Mouse (Mus musculus) CD4-positive, CD25-positive, alpha-beta regulatory T cell, adult 4 months (primary cell): ENCODE results near the gene Rpl37a. TPM values are rescaled to one million over a fixed set of nuclear protein-coding genes. Genes with fewer than 3 reads are reported as not detected.

ENCODE experiments used
- ATAC-seq: one replicate; pipeline ENCODE4 v1.8.0; 2017
- polyA plus RNA-seq, 2 experiments: library from polyadenylated mRNA; unstranded; fragments of 100-300 nt; shearing (Covaris generic); gene quantifications; one replicate each; pipeline ENCODE4 v1.2.1; 2017

The Rpl37a gene
- polyA plus RNA-seq, 2 experiments from 2014 or later: 2,103 to 2,879 TPM

- ATAC-seq: no peak
Measured at GRCm38 (mm10) chr1:72738946-72739680, 28.0 kb downstream of the Rpl37a start.

GRCm38 (mm10) chr1:72739681-72740063 lies 28.6 kb downstream of the Rpl37a start:
- no peak for ATAC-seq

GRCm38 (mm10) chr1:72741406-72741805 lies 30.3 kb downstream of the Rpl37a start:
- no peak for ATAC-seq

- ATAC-seq: no peak
Measured at GRCm38 (mm10) chr1:72744816-72745506, 33.9 kb downstream of the Rpl37a start.

- ATAC-seq: no peak
Measured at GRCm38 (mm10) chr1:72746382-72746781, 35.3 kb downstream of the Rpl37a start.

GRCm38 (mm10) chr1:72751371-72751781 lies 40.3 kb downstream of the Rpl37a start:
- no peak for ATAC-seq

GRCm38 (mm10) chr1:72753211-72753610 lies 42.1 kb downstream of the Rpl37a start:
- ATAC-seq: no peak

GRCm38 (mm10) chr1:72755227-72755626 lies 44.1 kb downstream of the Rpl37a start:
- no peak for ATAC-seq

GRCm38 (mm10) chr1:72755801-72756200 lies 44.7 kb downstream of the Rpl37a start:
- no peak for ATAC-seq

- no peak for ATAC-seq
Measured at GRCm38 (mm10) chr1:72759758-72760157, 48.7 kb downstream of the Rpl37a start.

Other genes starting within 250 kb of the Rpl37a start
- not detected for gene March4, start 174.4 kb upstream of the Rpl37a start, polyA plus RNA-seq
- gene Smarcal1, start 128.0 kb upstream of the Rpl37a start, polyA plus RNA-seq: 10 to 100 TPM; 13.9 to 21.5 TPM
- gene Ankar, start 10.7 kb upstream of the Rpl37a start, polyA plus RNA-seq: not detected
- gene Igfbp2, start 113.2 kb downstream of the Rpl37a start, polyA plus RNA-seq: not detected
- not detected for gene Igfbp5, start 163.6 kb downstream of the Rpl37a start, polyA plus RNA-seq